Mouse (Mus musculus) cerebellum, postnatal 10 days (tissue): ENCODE data around the gene Pde4d.

Source experiments
- DNase-seq, 2 experiments: peaks; one replicate each; pipeline ENCODE4 v3.0.0; 2021; ENCODE audit warnings: mixed read lengths in 2 of 2

Gene Pde4d

GRCm38 (mm10) chr13:109638273-109638672, 1188.5 kb downstream of the Pde4d start:
- no peak for DNase-seq

- no peak for DNase-seq
Observed at GRCm38 (mm10) chr13:109639286-109639685, 1189.5 kb downstream of the Pde4d start.

GRCm38 (mm10) chr13:109641562-109641961, 1191.8 kb downstream of the Pde4d start:
- no peak for DNase-seq

- DNase-seq, result no peak
Observed at GRCm38 (mm10) chr13:109643419-109643818, 1193.7 kb downstream of the Pde4d start.

DNA sequence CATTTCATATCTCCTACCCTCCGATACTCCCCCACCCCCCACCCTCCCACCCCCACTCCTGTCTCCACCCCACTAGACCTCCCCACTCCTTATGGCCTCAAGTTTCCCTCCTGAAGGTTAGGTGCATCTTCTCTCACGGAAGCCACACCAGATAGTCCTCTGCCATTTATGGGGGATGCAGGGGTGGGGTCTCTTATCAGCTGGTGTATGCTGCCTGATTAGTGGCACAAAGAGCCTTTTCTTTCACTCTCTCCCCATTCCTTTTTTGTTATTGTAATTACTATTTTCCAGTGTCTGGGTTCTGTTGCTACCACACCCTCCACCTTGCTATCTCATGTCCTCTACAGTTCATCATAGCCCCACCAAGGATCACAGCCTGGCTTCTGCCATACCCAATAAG, 1194.3 kb downstream of the Pde4d start:
- DNase-seq, result no peak

DNA sequence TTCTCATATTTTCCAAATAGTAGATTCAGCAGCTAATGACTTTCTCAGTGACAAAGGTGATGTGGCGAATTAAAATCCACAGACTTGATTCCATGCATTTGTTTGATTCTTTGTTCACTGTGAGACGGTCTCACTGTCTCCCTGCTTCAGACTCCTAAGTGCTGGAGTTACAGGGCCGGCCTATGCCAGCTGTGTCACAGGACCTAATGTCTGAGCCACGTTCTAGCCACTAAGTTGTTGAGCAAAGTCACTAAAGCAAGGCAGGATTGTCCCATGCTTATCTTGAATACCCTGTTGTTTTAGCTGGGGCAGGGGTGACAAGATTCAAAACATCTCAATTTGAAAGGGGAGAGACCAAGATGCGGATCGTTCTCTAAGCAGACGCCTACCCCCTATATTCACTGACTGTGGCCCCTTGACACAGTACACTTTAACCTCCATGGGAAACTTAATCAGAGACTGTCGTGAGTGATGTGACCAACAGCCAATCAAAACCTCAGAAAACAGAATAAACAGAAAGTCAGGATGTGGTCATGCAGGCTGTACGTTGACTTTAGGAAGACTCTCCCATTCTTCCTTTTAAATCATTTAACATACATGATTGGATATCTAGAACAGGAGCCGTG, 1195.6 kb downstream of the Pde4d start:
- no peak for DNase-seq

DNA sequence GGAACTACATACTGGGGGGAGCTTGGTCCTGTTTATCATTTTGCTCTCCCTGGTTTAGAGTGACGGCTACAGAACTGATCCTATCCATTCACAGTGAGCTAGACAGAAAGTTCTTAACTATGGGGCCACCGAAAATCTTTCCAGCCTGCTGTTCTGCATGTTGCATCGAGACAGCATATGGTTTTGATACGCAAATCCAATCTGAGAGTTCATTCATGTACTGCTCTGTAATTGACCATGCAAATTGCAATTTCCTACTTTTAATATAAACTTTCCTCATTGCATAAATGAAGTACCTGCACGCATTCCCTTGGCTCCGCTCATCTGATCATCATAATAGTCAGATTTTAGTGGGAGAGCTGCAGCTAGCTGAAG, 1196.1 kb downstream of the Pde4d start:
- no peak for DNase-seq

DNA sequence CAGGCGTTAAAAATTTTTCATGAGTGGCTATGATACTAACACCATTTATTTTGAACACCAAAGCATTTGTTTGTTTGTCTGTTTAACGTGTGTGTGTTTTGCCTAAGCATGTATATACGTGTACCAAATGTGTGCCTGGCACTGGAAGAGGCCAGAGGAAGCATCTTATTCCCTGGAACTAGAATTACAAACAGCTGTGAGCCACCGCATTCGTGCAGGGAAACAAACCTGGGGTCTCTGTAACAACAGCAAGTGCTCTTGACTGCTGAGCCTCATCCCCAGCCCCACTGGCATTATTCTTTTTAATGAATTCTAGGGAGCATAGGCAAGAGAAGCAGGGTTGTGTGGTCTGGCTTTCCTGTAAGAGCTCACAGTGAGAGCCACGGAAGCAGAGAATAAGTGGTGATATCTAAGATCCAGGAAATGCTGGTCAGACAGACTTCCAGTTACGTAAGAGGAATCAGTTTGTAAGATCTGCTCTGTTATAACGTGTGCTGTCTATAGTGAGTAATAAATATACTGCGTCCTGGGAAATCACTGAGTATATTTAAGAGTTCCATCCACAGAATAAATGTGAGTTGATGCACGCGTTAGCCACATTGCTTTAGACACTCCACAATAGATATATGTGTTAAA, 1197.0 kb downstream of the Pde4d start:
- no peak for DNase-seq

DNA sequence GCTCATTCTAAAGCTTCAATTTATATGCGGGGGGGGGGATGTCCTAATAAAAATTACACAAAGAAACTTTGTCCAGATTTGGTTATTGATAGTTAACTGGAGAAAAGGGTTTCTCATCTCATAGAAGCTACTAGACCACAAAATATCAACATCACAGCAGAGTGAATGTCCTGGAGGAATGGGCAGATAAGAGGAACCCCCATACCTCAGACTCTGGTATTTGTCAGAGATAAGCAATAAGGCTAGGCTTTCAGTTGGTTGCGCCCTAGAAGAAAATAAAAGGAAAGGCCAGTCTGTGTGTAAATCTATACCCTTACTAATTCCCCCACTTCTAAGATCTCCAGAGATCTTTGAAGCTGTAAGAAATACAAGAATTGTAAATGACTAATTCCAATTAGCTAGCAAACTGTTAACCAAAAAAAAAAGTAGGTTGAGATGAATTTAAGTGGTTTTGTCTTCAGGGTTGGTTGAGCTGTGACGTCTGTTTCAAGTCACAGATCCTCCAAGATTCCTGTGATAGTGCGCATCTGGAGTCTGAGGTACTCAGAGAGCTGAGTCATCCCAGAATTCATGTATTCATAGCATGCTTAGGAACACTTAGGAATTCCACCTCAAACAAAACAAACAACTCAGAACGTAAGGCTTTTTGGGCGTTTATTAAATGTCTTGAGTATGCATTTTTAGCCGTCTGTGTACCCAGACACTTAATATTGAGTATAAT, 1197.9 kb downstream of the Pde4d start:
- no peak for DNase-seq

DNA sequence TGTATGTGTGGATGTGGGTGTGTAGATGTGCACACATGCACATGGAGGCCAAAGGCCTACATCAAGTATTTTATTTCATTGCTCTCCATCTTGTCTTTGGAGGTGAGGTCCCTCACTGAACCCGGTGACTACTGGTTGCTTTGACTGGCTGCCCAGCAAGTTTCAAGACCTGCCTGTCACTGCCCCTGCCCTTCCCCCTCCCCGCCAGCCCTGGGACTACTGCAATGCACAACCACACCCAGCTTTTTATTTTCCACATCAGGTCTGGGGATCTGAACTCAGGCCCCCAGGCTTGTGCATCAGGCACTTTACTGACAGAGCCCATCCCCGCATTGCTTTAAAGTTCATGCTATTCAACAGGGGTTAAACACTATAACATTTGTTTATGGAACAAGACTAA, 1198.6 kb downstream of the Pde4d start:
- no peak for DNase-seq

DNA sequence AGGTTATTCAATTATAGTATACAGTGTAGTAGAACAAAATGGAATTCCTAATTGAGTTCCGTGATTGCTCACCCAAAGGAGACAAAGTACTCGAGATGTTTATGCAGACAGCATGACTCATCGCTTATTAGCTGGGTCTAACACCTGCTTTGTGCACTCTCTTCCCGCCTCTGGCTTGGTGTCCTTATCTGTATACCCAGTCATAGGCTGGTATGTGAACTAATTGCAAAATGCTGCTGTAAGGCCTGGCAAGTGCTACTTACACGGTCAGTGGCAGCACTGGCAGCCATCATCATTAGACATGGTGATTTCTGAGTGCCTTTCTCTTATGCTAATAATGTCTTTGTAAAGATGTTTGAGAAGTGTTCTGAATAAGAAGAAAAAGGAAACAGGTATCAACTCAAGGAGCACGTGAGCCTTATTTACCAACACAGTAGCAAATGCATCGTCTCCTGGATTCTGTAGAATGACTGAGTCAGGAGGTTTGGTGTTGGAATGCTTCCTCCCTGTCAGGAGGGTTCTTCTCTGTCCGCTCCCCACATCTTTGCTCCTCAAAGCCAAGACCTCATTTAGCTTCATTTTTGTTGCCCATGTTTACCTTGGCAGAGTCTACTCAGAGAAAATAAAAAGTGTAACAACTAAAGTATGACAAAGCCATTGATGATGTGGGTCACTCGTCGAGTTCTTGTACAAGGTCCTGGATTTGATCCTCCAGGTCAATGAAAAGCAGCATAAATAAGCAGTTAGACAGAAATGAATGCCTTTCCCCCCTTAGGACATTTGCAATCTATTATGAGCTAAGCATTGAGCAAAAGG, 1202.2 kb downstream of the Pde4d start:
- no peak for DNase-seq

DNA sequence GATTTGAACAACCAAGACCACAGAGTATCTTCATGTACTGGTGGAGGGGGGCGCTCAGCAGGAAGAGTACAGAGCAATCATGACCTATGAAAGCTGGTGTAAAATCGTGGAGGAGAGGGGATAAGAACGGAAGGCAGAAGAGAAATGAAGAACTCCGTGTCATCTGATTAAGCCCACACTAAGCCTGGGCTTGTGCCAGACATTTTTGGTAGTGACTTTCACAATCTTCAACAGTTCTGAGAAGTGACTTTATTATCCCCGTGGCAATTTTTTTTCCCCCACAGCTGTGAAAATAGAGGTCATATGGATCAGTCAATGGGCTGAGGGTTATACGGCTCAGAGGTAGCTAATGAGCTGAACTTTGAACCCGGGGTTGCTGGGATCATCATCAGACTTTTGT, 1202.9 kb downstream of the Pde4d start:
- DNase-seq, result no peak

- no peak for DNase-seq
Observed at GRCm38 (mm10) chr13:109655390-109655789, 1205.6 kb downstream of the Pde4d start.

DNA sequence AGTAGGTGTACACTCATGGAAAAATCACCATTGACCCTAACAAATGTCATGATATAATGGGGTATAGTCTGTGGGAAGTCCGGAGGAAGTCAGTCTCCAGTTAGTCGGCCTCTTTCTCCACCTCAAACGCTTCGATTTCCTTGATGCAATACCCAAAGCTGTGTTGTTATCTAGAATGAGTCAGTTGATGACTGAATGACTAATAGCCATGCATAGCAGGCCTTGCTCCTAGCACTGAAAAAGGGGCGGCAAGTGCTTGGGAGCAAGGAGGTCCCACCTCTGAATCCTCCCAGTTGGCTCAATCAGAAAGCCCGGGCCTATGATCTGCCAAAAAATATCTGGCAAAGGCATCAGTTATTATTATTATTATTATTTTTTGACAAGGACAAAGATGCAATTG, 1209.4 kb downstream of the Pde4d start:
- DNase-seq, result no peak

GRCm38 (mm10) chr13:109661345-109661744, 1211.6 kb downstream of the Pde4d start:
- DNase-seq, result peak; percentile 63 to 66

DNA sequence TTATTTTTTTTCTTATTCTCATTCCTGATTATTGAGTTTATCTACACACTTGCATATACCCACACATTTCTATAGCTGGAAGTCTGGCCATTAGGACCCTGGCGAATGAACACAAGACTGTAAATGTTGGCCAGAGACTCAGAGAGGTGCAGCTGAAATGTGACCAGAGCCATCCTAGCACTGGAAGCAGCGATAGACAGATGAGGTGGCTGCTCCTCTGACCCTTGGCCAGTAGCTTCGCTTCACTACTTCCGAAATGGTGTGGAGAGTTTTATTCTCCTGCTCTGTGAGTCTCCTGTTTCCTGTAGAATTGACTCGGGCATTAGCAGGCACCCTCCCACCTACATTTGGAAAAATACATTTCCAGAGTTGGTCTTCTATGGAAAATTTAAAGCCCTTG, 1212.4 kb downstream of the Pde4d start:
- DNase-seq, result no peak

GRCm38 (mm10) chr13:109662731-109663130, 1213.0 kb downstream of the Pde4d start:
- no peak for DNase-seq

- DNase-seq, result peak; percentile 26 to 44
Observed at GRCm38 (mm10) chr13:109664956-109665802, 1215.4 kb downstream of the Pde4d start.

GRCm38 (mm10) chr13:109665803-109666403, 1216.2 kb downstream of the Pde4d start:
- DNase-seq, result peak; percentile 40 to 50

DNA sequence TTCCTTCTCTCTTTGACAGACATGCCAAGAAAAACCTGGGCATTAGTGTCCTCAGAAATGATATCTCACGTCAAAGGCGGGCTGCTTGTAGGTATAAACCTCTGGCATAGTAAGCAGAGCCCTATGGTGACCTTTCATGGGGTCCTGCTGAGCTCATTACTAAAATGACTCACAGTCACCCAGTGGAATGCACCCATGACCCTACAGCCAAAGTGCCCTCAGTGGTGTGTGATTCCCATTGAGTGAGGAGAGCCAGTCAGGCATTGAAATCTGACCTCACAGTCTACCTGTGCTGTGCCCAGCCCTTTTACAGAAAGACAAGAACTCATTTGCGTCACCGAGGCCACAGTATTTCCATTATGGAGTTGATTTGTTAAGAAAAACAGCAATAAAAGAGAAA, 1220.2 kb downstream of the Pde4d start:
- DNase-seq, result no peak

GRCm38 (mm10) chr13:109671589-109672347, 1222.0 kb downstream of the Pde4d start:
- DNase-seq, result peak in 1 of 2 experiments; percentile 30
